Mouse (Mus musculus) kidney, postnatal 10 days (tissue): ENCODE data around the gene Gm10570.

Source experiments
- DNase-seq: peaks from one replicate; pipeline ENCODE4 v3.0.0; 2021; ENCODE audit warnings: mixed read lengths

The Gm10570 gene

DNA sequence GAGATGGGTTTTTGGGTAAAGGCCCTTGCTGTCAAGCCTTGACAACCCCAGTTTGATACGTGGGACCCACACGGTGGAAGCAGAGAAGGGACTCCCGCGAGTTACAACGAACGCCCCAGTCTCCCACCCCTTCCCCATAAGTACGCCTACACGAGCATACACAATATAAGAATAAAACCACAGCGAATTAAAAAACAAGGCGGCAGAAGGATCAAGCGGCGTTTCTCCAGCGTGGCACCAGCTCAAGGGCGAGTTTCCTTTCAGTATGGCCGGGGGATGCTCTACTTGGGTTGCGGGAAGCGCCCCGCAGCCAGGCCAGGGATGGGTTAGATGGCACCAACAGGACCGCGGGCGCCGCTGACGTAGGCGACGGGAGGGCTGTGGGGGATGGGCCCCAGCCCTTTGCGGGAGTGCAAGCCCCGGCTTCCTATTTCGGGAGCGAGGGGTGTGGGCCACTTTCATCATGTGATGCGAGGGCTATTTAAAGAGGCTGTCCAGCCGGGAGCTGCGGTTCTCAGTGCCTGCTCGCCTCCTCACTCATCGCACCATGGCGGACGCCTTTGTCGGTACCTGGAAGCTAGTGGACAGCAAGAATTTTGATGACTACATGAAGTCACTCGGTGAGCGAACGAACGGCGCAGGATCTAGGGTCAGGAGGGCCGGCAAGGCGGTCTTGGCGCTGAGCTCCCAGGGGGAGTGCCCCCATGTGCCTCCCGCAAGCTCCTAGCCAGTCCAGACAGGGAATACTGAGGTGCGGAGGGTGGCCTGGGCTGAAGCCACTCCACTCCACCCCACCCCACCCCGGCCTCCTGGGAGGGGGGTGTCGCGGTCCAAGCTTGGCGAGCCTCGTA is at the start of gene Gm10570, which contains the start of gene Fabp3:
TSS of gene Gm10570 (minus strand) at position 444 of the 851 bp plus-strand sequence.
TSS of gene Fabp3 (plus strand) at position 365 of the 851 bp plus-strand sequence.
- DNase-seq = peak; percentile 72

- no peak for DNase-seq
These were observed 49.5 kb upstream of the Gm10570 start for GRCm38 (mm10) chr4:130357946-130358345.

GRCm38 (mm10) chr4:130352588-130352987 is 44.1 kb upstream of the Gm10570 start:
- DNase-seq = peak; percentile 18

DNA sequence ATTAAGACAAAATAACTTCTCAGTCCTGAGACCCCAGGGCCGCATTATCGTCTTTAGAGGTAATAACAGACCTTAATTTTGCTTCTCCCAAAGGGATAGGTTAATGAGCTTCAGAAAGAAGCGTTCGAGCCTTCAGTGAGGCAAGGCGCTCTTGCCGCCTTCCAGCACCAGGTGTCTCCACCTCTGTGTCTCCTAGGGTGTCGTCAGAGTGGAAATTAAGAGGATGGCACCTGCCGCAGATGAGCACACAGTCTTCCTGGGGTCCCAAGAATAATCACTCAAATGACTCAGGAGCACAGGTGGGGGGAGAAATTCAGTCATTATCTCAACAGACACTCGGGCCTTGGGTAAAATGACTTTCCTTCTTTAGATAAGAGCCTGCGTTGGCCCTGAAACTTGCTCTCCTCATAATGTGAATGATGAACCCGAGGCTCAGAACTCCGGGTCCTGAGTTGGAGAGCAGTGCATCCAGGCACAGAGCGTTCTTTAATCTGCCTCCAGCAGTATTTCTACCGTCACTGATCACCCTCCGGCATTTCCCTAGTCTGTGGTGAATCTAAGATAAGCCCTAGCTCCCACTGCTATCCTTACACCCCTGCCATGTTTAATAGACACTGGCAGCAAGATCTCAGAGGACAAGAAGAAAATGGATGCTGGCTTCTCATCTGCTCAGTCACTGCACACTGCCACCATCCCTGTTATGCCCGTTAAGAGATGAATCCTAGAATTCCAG is 42.4 kb upstream of the Gm10570 start:
- DNase-seq = no peak

GRCm38 (mm10) chr4:130349666-130350065 is 41.2 kb upstream of the Gm10570 start:
- DNase-seq = no peak

DNA sequence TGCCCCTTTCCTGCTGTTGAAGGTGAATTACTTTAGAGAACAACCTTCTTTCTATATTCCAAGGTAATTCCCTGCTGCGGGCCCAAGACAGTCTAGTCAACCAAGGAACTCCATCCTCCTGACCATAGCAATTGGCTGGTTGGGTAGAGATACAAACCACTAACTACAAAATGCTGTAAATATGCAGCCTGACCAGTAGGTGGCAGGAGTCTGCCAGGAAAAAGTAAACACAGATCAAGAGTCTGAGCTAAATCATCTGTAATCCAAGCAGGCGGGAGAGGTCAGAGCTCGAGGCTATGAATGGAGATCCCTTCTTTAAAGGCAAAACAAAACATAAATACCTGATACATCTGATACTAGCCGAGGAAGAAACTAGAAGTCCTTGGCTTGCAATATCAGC is 33.2 kb upstream of the Gm10570 start:
- DNase-seq = peak; percentile 67

DNA sequence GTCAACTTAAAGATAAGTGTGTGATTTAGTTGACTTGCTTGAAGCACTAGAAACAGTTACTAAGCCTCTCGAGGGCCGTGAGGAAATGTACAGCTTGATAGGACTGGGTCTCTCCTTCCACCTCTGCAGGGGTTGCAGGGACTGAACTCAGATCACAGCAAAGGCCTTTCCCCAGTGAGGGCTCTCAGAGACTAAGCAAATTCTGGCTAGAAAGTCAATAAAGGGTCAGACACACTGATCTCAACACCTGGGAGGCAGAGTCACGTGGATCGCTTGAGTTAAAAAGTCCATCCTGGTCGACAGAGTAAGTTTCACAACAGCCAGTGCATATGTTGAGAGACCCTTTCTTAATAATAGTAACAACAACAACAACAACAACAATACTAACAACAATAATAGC is 27.4 kb upstream of the Gm10570 start:
- DNase-seq = no peak

DNA sequence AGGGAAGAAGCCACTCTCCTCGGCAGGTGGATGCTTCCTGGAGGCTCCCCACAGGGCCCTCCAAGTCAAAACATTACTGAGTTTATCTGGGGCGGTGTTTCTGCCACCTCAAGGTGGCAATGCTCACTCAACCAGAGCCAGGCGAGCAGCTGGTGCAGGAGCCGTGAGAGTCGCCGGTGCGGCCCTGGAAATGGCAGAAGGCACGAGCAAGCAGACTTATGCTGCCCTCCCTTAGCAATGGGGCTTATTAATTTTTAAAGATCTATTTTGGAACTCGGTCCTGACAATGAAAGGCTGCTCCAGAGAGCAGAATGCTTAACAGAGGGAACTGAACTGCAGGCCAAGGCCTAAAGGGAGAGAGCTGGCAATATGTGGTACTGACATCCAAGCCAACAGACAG is 18.9 kb upstream of the Gm10570 start:
- DNase-seq = no peak

- no peak for DNase-seq
These were observed 17.0 kb upstream of the Gm10570 start for GRCm38 (mm10) chr4:130325446-130325845.

- DNase-seq = no peak
These were observed 15.1 kb upstream of the Gm10570 start for GRCm38 (mm10) chr4:130323607-130324006.

- no peak for DNase-seq
These were observed 14.7 kb upstream of the Gm10570 start for GRCm38 (mm10) chr4:130323165-130323564.

DNA sequence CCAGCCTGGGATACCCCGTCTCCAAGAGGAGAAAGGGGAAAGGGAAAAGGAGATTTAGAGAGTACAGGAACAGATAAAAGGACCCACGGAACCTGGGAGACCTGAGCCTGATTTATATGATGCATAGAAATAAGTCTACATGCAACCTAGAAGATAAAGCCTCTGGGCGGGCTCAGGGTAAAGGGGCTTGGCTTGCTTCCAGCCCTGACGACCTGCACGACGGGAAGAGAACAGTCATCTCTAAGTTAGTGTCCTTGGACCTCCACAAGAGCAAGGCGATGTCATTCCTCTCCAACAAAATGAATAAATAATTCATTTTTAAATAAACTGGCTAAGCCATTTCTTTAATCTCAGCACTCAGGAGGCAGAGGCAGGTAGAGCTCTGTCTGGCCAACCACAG is 14.1 kb upstream of the Gm10570 start:
- no peak for DNase-seq

DNA sequence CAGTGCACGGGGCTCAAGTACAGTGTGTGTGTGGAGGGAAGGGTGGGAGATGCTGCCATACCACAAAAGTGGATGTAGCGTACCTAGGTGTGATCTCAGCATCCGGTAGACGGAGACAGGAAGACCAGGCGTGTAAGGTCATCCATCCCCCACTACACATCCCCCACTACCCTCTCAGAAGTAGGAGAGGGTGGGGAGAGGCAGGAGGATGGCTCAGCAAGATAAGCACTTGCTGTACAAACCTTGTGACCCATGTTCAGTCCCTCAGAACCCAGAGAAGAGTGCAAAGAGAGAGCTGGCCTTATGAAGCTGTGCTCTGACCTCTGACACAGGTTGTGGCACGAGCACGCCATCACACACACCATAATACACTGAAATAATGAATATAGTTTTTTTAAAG is 13.2 kb upstream of the Gm10570 start:
- DNase-seq = no peak

DNA sequence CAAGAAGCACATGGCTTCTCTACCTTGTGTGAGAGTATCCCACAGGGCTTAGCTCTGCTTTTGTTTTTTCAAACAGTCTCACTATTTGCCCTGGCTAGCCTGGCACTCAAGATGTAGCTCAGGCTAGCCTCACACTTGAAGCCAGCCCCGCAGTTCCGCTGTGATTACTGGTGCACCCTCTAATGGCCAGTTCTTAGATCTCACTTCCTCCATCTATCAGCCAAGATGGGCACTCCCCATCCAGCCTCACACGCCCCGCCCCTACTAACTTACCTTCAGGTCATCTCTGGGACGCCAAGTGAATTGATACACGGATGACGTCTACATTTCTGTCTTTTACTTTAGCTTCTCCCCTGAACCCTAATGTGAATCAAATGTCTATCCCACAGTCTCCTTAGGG is 11.1 kb upstream of the Gm10570 start:
- DNase-seq = no peak

GRCm38 (mm10) chr4:130318122-130318521 is 9.6 kb upstream of the Gm10570 start:
- DNase-seq = no peak

DNA sequence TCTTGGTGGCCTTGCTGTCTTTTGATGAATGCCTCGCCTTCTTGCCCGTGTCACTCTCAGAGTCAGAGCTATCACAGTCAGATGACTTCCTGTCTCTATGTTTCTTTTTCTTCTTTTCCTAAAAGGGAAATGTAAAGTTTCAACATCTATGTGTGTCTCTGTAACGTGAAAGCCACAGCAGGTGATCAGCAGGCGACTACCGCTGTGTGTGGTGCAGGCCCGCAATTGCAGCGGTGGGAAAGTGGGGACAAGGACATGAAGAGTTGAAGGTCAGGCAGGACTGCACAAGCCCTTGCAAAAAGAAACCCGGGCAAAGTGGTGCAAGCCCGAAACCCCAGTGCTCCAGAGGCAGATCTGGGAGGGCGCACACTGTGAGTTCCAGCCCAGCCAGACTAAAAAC is 8.2 kb upstream of the Gm10570 start:
- no peak for DNase-seq

DNA sequence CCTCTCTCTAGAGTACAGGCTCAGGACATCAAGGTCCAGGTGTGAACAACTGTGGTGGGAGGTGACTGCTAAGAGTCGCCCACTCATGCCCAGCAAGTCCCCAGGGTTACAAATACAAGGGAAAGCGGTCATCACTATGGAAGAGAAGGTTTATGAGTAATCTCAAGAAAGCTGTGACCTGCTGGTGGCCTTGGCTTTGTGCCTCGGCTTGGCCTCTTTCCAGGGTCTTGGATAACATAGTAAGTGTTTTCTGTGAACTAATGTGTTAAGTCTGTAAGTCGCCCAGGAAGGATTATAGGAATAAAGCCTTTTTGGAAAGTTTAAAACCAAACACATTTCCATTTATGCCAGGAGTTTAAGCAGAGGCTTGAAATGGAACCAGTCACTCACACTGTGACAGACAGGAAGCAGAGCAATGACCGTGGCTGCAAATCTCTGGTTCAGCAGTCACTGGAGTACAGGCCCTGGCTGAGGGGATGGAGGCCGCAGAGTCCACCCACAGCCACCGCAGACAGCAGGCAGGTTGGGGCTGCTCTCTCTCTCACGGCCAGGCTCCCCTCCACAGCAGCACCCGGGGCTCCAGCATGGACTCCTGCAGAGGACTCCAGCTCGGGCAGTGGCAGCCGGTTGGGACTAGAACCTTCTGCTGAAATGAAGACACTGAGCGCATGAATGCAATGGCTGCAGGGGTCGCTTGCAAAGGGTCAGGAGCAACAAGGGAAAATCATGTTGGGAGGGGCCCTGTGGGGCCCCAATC is 7.5 kb upstream of the Gm10570 start:
- peak; percentile 85 for DNase-seq

DNA sequence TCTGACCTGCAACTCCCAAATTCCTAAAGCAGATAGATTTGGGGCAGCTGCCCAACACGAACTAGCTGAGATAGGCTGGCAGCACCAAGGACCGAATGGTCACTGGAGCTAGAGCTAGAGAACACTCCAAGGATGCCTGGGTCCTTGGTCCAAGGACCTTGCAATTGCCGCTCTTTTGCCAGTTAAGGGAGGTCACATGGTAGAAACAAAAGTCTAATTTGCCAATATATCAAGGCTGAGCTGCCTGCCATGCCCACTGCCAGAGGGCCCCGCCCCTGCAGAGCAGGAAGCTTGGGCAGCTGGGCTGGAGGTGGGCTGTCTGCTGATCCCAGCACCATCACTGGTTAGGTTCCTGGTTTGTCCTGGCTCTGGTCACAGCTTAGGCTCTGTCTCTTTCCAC is 5.1 kb upstream of the Gm10570 start:
- no peak for DNase-seq

DNA sequence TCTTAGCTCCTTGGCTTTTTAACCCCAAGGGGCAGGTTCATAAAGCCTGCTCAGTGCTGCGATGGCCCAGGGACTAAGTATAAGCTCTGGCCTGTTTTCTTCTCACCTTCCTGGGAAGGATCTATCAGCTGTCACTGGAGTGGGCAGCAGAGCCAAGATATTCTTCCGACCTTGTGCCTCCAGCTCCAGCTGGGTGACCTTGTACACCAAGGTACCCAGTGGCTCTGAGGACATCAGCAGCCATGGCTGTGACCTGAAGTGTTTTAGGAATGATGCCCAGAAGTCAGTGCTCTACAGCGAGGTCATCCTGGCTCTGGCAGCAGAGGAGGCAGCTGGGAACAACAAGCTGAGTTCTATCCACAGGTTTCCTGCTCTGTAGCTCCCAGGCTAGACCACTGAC is 4.1 kb upstream of the Gm10570 start:
- no peak for DNase-seq

GRCm38 (mm10) chr4:130309254-130309653 is 780 bp upstream of the Gm10570 start:
- DNase-seq = no peak

DNA sequence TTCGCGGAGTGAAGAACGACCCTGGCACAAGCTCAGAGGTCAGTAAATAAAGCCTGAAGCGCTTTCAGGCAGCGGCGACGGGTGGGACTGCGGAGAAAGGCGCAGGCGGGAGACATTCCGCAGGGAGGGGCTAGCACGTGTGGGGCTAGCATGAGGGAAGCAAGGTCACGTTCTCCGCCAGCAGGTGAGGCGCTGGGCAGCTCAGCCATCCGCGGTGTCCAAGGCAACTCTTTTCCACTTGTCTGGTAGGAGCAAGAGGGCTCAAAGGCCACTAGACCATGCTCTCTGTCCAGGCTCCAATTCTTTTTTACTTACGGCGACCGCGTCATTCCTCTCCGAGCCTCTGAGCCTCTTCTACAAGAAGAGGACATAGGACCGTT is 633 bp downstream of the Gm10570 start:
- DNase-seq = peak; percentile 89

- peak; percentile 44 for DNase-seq
These were observed 1.5 kb downstream of the Gm10570 start for GRCm38 (mm10) chr4:130306796-130307630.
